Mouse (Mus musculus) lung, embryonic 16.5 days (tissue): ENCODE results near the gene Prex1. TPM values are rescaled to one million over a fixed set of nuclear protein-coding genes. Genes with fewer than 3 reads are reported as not detected.

Source experiments
- ATAC-seq: fragments of 200-750 bp; cut with Nextera tagmentation; 2 replicates; pipeline ENCODE4 v1.8.0; 2017; ENCODE audit warnings: low read depth, mild to moderate bottlenecking, moderate library complexity
- H3K27ac ChIP-seq: fragments of 300-500 bp; sonication (generic); 2 replicates; pipeline ENCODE4 v1.5.1; 2014; ENCODE audit warnings: mild to moderate bottlenecking, control low read depth, low read length
- H3K27me3 ChIP-seq: fragments of 300-500 bp; sonication (generic); 2 replicates; pipeline ENCODE4 v1.6.1; 2014; ENCODE audit warnings: low read depth, low read length, mixed read lengths; ENCODE audit not compliant: control insufficient read depth, insufficient read depth
- H3K36me3 ChIP-seq: fragments of 300-500 bp; sonication (generic); 2 replicates; pipeline ENCODE4 v1.6.1; 2014; ENCODE audit warnings: low read length; ENCODE audit not compliant: control insufficient read depth, insufficient read depth
- H3K4me1 ChIP-seq: fragments of 300-500 bp; sonication (generic); replicated peaks from 2 replicates; pipeline ENCODE4 v1.6.1; 2014; ENCODE audit warnings: low read length, mixed read lengths; ENCODE audit not compliant: control insufficient read depth, insufficient read depth
- H3K4me2 ChIP-seq: fragments of 300-500 bp; sonication (generic); 2 replicates; pipeline ENCODE4 v1.6.1; 2014; ENCODE audit warnings: low read depth, low read length, control low read depth
- H3K4me3 ChIP-seq: fragments of 300-500 bp; sonication (generic); 2 replicates; pipeline ENCODE4 v1.5.1; 2014; ENCODE audit warnings: mild to moderate bottlenecking, low read length, control low read depth
- H3K9ac ChIP-seq: fragments of 300-500 bp; sonication (generic); 2 replicates; pipeline ENCODE4 v1.6.1; 2014; ENCODE audit warnings: low read length, control low read depth
- H3K9me3 ChIP-seq: fragments of 300-500 bp; sonication (generic); 2 replicates; pipeline ENCODE4 v1.6.1; 2016; ENCODE audit warnings: low read length; ENCODE audit not compliant: control insufficient read depth
- WGBS: fragments of 180-500 bp; shearing (Covaris S2); extraction: QIAGEN DNeasy Blood & Tissue Kit; methylation state at CpG from one replicate; pipeline ENCODE4 v1.1.7; 2014; 5-methylcytosine and 5-hydroxymethylcytosine counted together
- polyA plus RNA-seq: library from polyadenylated mRNA; unstranded; fragments of >200 nt; fragmentation: Nextera tagmentation; extraction: Ambion mirVana; gene quantifications from 2 replicates; pipeline ENCODE4 v1.2.1, GENCODE M21; 2015

Prex1 gene
- polyA plus RNA-seq, 1 experiment from 2014 or later = 8.9 TPM

GRCm38 (mm10) chr2:166598453-166599155 is 115.0 kb downstream of the Prex1 start:
- 79% methylated on average over 12 of the region's 12 CpGs for WGBS
- Histone ChIP-seq H3K27ac (no peak overlapping the region), H3K4me2 (no peak overlapping the region), H3K4me3 (no peak overlapping the region), H3K9me3 (no peaks in the 10 kb centered on the region), H3K36me3 (no peaks in the 10 kb centered on the region), H3K9ac (no peak overlapping the region), H3K4me1 (no peaks in the 10 kb centered on the region), H3K27me3 (no peaks in the 10 kb centered on the region)
- no peak for ATAC-seq

- Histone ChIP-seq H3K4me1 (no peaks in the 10 kb centered on the region), H3K9ac (no peak overlapping the region), H3K4me3 (no peak overlapping the region), H3K27me3 (no peaks in the 10 kb centered on the region), H3K9me3 (no peaks in the 10 kb centered on the region), H3K4me2 (no peak overlapping the region), H3K27ac (no peak overlapping the region), H3K36me3 (no peaks in the 10 kb centered on the region)
- WGBS = 59% methylated on average over 6 of the region's 6 CpGs
- ATAC-seq = no peak
Observed at GRCm38 (mm10) chr2:166597763-166598162, 115.9 kb downstream of the Prex1 start.

GRCm38 (mm10) chr2:166592034-166592912 is 121.4 kb downstream of the Prex1 start:
- H3K36me3 ChIP-seq = no peaks in the 10 kb centered on the region
- H3K27ac ChIP-seq = no peak overlapping the region
- peak; percentile 42 for ATAC-seq
- 47% methylated on average over 21 of the region's 21 CpGs for WGBS
- H3K4me3 ChIP-seq = no peak overlapping the region
- no peak overlapping the region for H3K4me2 ChIP-seq
- H3K27me3 ChIP-seq = no peaks in the 10 kb centered on the region
- H3K9me3 ChIP-seq = no peaks in the 10 kb centered on the region
- H3K4me1 ChIP-seq = no peaks in the 10 kb centered on the region
- H3K9ac ChIP-seq = no peak overlapping the region

- WGBS = 70% methylated on average over 3 of the region's 3 CpGs
- Histone ChIP-seq H3K4me1 (no peaks in the 10 kb centered on the region), H3K9me3 (no peaks in the 10 kb centered on the region), H3K27me3 (no peaks in the 10 kb centered on the region), H3K27ac (no peak overlapping the region), H3K9ac (no peak overlapping the region), H3K36me3 (0 out of 2 replicates have a peak, but pooled peaks cover 2% of the 10 kb centered on the region), H3K4me2 (no peak overlapping the region), H3K4me3 (no peak overlapping the region)
- ATAC-seq = no peak
Observed at GRCm38 (mm10) chr2:166584491-166584890, 129.1 kb downstream of the Prex1 start.

GRCm38 (mm10) chr2:166583292-166583691 is 130.3 kb downstream of the Prex1 start:
- 93% methylated on average over 5 of the region's 5 CpGs for WGBS
- Histone ChIP-seq H3K4me2 (no peak overlapping the region), H3K9ac (no peak overlapping the region), H3K36me3 (0 out of 2 replicates have a peak, but pooled peaks cover 2% of the 10 kb centered on the region), H3K27me3 (no peaks in the 10 kb centered on the region), H3K9me3 (no peaks in the 10 kb centered on the region), H3K4me1 (no peaks in the 10 kb centered on the region), H3K27ac (no peak overlapping the region), H3K4me3 (no peak overlapping the region)
- ATAC-seq = no peak

- no peak for ATAC-seq
- Histone ChIP-seq H3K4me2 (no peak overlapping the region), H3K9me3 (no peaks in the 10 kb centered on the region), H3K4me1 (no peaks in the 10 kb centered on the region), H3K36me3 (0 out of 2 replicates have a peak, but pooled peaks cover 2% of the 10 kb centered on the region), H3K4me3 (no peak overlapping the region), H3K9ac (no peak overlapping the region), H3K27ac (no peak overlapping the region), H3K27me3 (no peaks in the 10 kb centered on the region)
- WGBS = 86% methylated on average over 21 of the region's 21 CpGs
Observed at GRCm38 (mm10) chr2:166581881-166582583, 131.6 kb downstream of the Prex1 start.

- H3K4me1 ChIP-seq = no peaks in the 10 kb centered on the region
- H3K27ac ChIP-seq = no peak overlapping the region
- H3K36me3 ChIP-seq = no peaks in the 10 kb centered on the region
- no peak overlapping the region for H3K4me2 ChIP-seq
- no peaks in the 10 kb centered on the region for H3K9me3 ChIP-seq
- 92% methylated on average over 5 of the region's 5 CpGs for WGBS
- no peak for ATAC-seq
- H3K9ac ChIP-seq = no peak overlapping the region
- H3K4me3 ChIP-seq = no peak overlapping the region
- H3K27me3 ChIP-seq = no peaks in the 10 kb centered on the region
Observed at GRCm38 (mm10) chr2:166579793-166580192, 133.8 kb downstream of the Prex1 start.

- Histone ChIP-seq H3K4me3 (no peak overlapping the region), H3K4me2 (no peak overlapping the region), H3K36me3 (no peaks in the 10 kb centered on the region), H3K9me3 (no peaks in the 10 kb centered on the region), H3K27ac (no peak overlapping the region), H3K27me3 (no peaks in the 10 kb centered on the region), H3K4me1 (no peaks in the 10 kb centered on the region), H3K9ac (no peak overlapping the region)
- WGBS = 73% methylated on average over 10 of the region's 10 CpGs
- ATAC-seq = no peak
Observed at GRCm38 (mm10) chr2:166579361-166579760, 134.3 kb downstream of the Prex1 start.

GRCm38 (mm10) chr2:166575419-166575818 is 138.2 kb downstream of the Prex1 start:
- no peaks in the 10 kb centered on the region for H3K27me3 ChIP-seq
- no peaks in the 10 kb centered on the region for H3K36me3 ChIP-seq
- no peak for ATAC-seq
- no peak overlapping the region for H3K4me3 ChIP-seq
- no peak overlapping the region for H3K9ac ChIP-seq
- 65% methylated on average over 17 of the region's 17 CpGs for WGBS
- H3K4me2 ChIP-seq = no peak overlapping the region
- H3K4me1 ChIP-seq = no peaks in the 10 kb centered on the region
- no peak overlapping the region for H3K27ac ChIP-seq
- no peaks in the 10 kb centered on the region for H3K9me3 ChIP-seq
